Mouse (Mus musculus): ENCODE results near the gene Zfp541.

Gene Zfp541

GRCm38 (mm10) chr7:16129846-16130691 lies 68.5 kb downstream of the Zfp541 start:
- DNase-seq, result peak; percentile 71

DNA sequence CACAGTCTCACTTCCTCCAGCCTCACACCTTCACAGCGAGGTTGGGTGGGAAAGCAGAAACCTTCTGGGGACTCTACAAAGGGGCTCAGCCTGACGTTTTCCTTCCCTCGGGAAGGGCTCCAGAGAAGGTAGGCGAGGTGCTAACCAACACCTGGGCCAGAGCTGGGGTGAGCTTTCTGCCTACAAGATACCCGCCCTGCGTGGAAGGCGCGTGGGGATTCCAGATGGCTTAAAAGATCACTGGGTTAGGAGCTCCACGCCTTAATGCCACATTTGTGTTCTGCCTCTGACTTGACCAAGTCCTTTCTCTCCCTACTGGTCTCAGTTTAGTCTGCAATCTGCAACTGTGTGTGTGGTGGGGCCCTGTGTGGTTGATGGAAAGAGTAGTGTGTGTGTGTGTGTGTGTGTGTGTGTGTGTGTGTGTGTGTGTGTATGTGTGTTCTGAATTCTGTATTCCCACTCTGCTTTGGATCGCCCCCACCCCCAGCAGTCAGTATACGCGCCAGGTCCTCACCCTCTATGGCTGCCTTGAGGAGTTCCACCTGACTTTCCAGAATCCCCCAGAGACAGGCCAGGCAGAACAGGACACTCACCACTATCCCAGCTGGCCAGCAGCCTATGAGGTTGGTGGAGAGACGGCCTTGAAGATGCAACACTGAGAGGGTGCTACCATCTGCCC lies 69.5 kb downstream of the Zfp541 start:
- no peak for DNase-seq

DNA sequence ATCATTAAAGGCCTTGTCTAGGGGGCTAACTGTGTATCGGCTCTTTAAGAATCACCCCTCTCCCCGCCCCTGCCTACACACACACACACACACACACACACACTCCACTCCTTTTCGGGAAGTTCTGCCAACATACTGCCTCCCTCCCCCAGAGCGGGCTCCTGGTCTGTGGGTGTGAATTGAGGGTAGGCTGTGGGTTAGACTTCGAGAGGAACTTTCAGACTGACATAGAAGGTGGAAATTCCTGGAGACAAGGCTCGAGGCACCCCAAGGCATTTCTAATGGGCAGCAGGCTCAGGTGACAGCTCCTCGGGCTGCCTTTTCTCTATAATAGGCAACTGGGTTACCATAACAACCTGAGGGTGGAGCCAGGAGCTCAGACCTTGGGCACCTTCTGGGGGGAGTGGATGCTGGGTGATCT lies 70.6 kb downstream of the Zfp541 start:
- DNase-seq, result peak; percentile 61

- DNase-seq, result no peak
Observed at GRCm38 (mm10) chr7:16132926-16133325, 71.3 kb downstream of the Zfp541 start.

DNA sequence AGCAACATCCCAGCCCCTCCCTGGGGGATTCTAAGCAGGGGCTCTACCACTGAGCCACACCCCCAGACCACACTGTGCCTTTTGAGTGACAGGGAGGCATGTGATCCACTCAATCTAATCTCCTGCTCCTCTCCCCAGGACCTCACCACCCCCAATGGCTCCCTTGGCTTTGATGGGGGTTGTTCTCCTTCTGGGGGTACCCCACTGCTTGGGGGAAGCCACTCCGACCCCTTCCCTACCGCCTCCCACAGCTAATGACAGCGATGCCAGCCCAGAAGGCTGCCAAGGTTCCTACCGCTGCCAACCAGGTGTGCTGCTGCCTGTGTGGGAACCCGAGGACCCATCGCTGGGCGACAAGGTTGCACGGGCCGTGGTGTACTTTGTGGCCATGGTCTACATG lies 72.1 kb downstream of the Zfp541 start:
- DNase-seq, result no peak

DNA sequence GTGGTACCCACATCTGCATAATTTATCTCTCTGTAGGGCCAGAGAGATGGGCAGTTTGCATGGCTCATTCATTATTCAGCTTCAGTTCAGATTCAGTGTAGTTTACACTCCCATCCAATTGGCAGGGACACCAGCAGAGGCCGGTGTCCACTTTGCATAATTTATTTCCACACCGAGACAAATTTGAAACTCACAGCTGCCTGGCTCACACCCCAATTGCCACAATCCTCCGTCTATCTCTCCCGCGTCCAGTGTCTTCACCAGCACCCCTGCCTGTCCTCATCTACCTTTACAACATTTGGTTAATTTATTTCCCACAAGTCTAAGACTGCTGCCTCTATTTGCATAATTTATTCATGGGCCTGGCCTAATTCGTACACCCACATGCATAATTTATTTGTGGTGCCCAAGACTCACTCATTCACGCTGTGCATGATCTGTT lies 73.4 kb downstream of the Zfp541 start:
- DNase-seq, result no peak
